Mouse (Mus musculus) limb, embryonic 15.5 days (tissue): ENCODE data around the gene Capza1. TPM values are rescaled to one million over a fixed set of nuclear protein-coding genes. Genes with fewer than 3 reads are reported as not detected.
"Not testable (repeated sequence)": the region's sequence is repeated elsewhere in the genome, so short reads cannot be mapped to it uniquely, and the experiment has no call there.

ENCODE experiments used
- ATAC-seq: fragments of 200-750 bp; cut with Nextera tagmentation; 2 replicates; pipeline ENCODE4 v1.8.0; 2017; ENCODE audit warnings: low read depth, moderate TSS enrichment; ENCODE audit not compliant: insufficient number of reproducible peaks, low FRiP score, low TSS enrichment
- H3K27ac ChIP-seq: fragments of 300-500 bp; sonication (generic); 2 replicates; pipeline ENCODE4 v1.5.1; 2015; ENCODE audit warnings: moderate library complexity, mild to moderate bottlenecking, inconsistent platforms
- H3K27me3 ChIP-seq: fragments of 300-500 bp; sonication (generic); 2 replicates; pipeline ENCODE4 v1.6.1; 2015; ENCODE audit warnings: inconsistent platforms
- H3K36me3 ChIP-seq: fragments of 300-500 bp; sonication (generic); 2 replicates; pipeline ENCODE4 v1.6.1; 2015; ENCODE audit warnings: inconsistent platforms
- H3K4me1 ChIP-seq: fragments of 300-500 bp; sonication (generic); 2 replicates; pipeline ENCODE4 v1.6.1; 2015; ENCODE audit warnings: inconsistent platforms
- H3K4me2 ChIP-seq: fragments of 300-500 bp; sonication (generic); 2 replicates; pipeline ENCODE4 v1.6.1; 2015; ENCODE audit warnings: mild to moderate bottlenecking, inconsistent platforms
- H3K4me3 ChIP-seq: fragments of 300-500 bp; sonication (generic); 2 replicates; pipeline ENCODE4 v1.5.1; 2015; ENCODE audit warnings: mild to moderate bottlenecking, inconsistent platforms
- H3K9ac ChIP-seq: fragments of 300-500 bp; sonication (generic); 2 replicates; pipeline ENCODE4 v1.6.1; 2015; ENCODE audit warnings: inconsistent platforms
- H3K9me3 ChIP-seq: fragments of 300-500 bp; sonication (generic); 2 replicates; pipeline ENCODE4 v1.6.1; 2016; ENCODE audit warnings: inconsistent platforms
- WGBS: fragments of 180-500 bp; shearing (Covaris S2); methylation state at CpG from one replicate; pipeline ENCODE4 v1.1.7; 2015; 5-methylcytosine and 5-hydroxymethylcytosine counted together
- polyA plus RNA-seq: library from polyadenylated mRNA; unstranded; fragments of >200 nt; fragmentation: Nextera tagmentation; extraction: Ambion mirVana; gene quantifications from 2 replicates; pipeline ENCODE4 v1.2.1, GENCODE M21; 2015

Capza1 gene
- polyA plus RNA-seq, 1 experiment from 2014 or later, result 194 TPM

DNA sequence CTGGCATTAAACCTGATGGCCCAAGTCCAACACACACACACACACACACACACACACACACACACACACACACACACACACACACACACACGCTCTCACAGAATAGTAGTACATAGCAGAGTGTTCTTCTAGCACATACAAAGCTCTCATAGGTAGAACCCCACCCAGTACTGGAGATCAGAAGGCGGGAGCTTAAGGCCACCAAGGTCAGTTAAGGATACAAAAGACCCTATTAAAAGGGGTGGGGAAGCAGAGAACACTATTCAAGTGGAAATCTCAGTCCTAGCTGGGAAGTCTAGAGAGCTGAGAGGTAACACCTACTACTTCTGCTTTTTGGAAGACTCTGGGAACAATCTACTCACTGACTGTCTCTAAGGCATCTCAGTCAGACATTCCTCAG, 49.0 kb downstream of the Capza1 start:
- Histone ChIP-seq H3K27me3 (no peaks in the 10 kb centered on the region), H3K27ac (no peak overlapping the region)

DNA sequence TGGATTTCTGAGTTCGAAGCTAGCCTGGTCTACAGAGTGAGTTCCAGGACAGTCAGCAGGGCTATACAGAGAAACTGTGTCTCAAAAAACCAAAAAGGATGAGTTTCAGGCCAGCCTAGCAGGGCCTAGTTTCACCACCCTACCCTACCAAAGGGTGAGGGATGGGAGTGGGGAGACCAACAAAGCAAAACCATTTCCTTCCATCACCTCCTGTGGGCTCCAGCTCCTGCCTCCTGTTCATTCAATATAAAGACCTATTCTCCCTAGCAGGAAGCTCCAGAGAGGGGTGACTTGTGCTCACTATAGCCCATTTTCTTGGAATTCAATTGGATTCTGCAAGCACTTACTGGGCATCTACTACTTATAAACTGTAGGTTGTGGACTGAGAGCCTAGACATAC, 49.6 kb downstream of the Capza1 start:
- WGBS, result 92% methylated on average over 1 of the region's 1 CpGs
- H3K36me3 ChIP-seq, result no peaks in the 10 kb centered on the region
- no peak overlapping the region for H3K27ac ChIP-seq
- H3K4me3 ChIP-seq, result no peak overlapping the region
- no peak overlapping the region for H3K9ac ChIP-seq
- H3K27me3 ChIP-seq, result no peaks in the 10 kb centered on the region
- H3K4me2 ChIP-seq, result no peak overlapping the region
- peaks cover 19% of the 10 kb centered on the region for H3K4me1 ChIP-seq
- ATAC-seq, result no peak
- H3K9me3 ChIP-seq, result no peaks in the 10 kb centered on the region

More for the DNA sequence above, 49.0 kb downstream of the Capza1 start:
- Histone ChIP-seq H3K9ac (no peak overlapping the region), H3K4me2 (no peak overlapping the region), H3K4me3 (no peak overlapping the region), H3K9me3 (no peaks in the 10 kb centered on the region), H3K4me1 (peaks cover 19% of the 10 kb centered on the region), H3K36me3 (no peaks in the 10 kb centered on the region)
- no peak for ATAC-seq
- WGBS, result 92% methylated on average over 2 of the region's 2 CpGs

DNA sequence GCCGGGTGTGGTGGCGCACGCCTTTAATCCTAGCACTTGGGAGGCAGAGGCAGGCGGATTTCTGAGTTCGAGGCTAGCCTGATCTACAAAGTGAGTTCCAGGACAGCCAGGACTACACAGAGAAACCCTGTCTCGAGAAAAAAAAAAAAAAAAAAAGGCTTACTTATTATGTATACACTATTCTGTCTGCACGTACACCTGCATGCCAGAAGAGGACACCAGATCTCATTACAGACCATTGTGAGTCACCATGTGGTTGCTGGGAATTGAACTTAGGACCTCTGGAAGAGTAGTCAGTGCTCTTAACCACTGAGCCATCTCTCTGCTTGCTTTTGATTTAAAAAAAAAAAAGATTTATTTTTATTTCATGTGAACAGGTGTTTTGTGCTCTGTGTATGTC, 51.1 kb downstream of the Capza1 start:
- ATAC-seq, H3K36me3 ChIP-seq, H3K27ac ChIP-seq, H3K27me3 ChIP-seq, H3K9me3 ChIP-seq, H3K4me2 ChIP-seq, H3K9ac ChIP-seq, H3K4me3 ChIP-seq: not testable (repeated sequence)
- 93% methylated on average over 7 of the region's 7 CpGs for WGBS
- peaks cover 13% of the 10 kb centered on the region for H3K4me1 ChIP-seq

DNA sequence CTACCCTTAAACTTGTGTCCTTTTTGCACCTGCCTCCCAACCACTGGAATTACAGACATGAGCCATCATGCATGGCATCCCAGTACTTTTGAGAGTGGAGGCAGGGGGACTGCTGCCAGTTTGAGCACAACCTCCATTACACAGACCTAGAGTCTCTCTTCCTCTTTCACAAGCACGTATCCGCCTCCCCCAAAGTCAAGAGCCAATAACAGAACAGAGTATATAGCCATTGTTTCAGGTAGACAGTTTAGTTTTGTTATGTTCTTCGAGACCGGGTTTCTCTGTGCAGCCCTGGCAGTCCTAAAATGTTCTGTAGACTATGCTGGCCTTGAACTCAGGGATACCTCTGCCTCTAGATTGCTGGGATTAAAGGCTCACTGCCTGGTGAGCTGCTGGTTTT, 52.1 kb downstream of the Capza1 start:
- Histone ChIP-seq H3K27me3 (no peaks in the 10 kb centered on the region), H3K4me1 (peaks cover 11% of the 10 kb centered on the region), H3K36me3 (no peaks in the 10 kb centered on the region), H3K9me3 (no peaks in the 10 kb centered on the region), H3K4me3 (no peak overlapping the region), H3K27ac (no peak overlapping the region), H3K9ac (no peak overlapping the region), H3K4me2 (no peak overlapping the region)
- 87% methylated on average over 4 of the region's 4 CpGs for WGBS
- no peak for ATAC-seq

DNA sequence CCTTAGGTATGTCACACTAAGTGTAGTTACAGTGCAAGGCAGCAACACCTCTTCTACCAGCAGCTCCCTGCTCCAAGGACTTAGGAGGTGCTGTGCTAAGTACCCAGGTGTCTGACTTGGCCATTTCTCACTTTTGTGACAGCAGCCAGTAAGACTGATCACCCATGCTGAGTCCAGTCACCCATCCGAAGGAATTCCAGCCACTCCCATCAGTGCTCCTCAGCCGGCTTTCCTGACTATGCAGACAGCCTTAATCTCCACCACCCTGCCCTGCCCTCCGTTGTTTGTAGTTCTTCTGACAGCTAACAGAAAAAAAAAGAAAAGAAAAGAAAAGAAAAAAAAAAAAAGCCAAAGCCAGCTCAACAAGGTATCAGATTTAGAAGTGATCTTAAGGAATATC, 52.6 kb downstream of the Capza1 start:
- no peak for ATAC-seq
- no peaks in the 10 kb centered on the region for H3K27me3 ChIP-seq
- no peak overlapping the region for H3K4me2 ChIP-seq
- no peak overlapping the region for H3K27ac ChIP-seq
- peaks cover 6% of the 10 kb centered on the region for H3K4me1 ChIP-seq
- no peak overlapping the region for H3K9ac ChIP-seq
- peaks cover 3% of the 10 kb centered on the region; the same call in 1 of the 2 replicates for H3K36me3 ChIP-seq
- no peak overlapping the region for H3K4me3 ChIP-seq
- WGBS, result 30% methylated on average over 3 of the region's 3 CpGs
- H3K9me3 ChIP-seq, result no peaks in the 10 kb centered on the region

DNA sequence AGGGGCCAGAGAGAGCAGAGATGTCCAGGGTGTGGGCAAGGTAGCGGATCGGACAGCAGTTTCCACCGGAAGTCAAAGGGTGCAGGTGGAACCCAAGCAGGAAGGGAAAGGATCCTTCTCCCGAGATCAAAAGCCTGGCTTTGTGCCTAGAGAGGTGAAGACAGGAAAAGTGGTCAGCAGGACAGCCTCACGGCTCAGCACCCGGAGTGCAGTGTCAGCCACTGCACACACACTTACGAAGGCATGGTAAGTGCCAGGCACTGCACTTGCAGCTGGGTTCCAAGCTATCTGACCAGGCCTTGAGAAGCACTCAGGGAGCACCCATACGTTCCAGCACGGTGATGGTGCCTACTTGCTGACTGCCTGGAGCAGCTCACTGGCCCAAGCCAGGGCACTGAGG, 58.8 kb downstream of the Capza1 start:
- Histone ChIP-seq H3K9me3 (no peaks in the 10 kb centered on the region), H3K27me3 (no peaks in the 10 kb centered on the region), H3K36me3 (peaks cover 45% of the 10 kb centered on the region), H3K4me2 (no peak overlapping the region), H3K9ac (no peak overlapping the region), H3K4me3 (no peak overlapping the region), H3K27ac (no peak overlapping the region), H3K4me1 (no peaks in the 10 kb centered on the region)
- WGBS, result 80% methylated on average over 9 of the region's 9 CpGs
- no peak for ATAC-seq

DNA sequence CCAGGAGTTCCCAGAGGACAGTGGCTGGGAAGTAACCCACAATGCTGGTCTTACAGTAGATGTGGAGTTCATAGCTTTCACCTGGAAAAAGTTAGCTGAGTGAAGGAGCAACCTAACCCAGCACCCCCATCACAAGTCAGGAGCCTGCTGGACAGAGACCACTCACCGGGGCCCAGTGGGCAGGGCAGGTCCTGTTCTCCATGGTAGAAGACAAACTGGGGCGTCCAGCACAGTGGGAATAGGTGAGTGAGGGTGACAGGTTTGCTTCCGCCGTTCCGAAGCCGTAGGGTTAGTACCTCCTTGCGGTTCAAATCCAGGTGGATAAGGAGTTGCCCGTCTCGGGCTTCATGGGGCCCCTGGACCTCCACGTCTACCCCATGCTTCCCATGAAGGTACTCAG, 60.0 kb downstream of the Capza1 start:
- Histone ChIP-seq H3K4me3 (no peak overlapping the region), H3K36me3 (peaks cover 58% of the 10 kb centered on the region), H3K27ac (no peak overlapping the region), H3K27me3 (no peaks in the 10 kb centered on the region), H3K4me2 (no peak overlapping the region), H3K9me3 (no peaks in the 10 kb centered on the region), H3K9ac (no peak overlapping the region), H3K4me1 (no peaks in the 10 kb centered on the region)
- ATAC-seq, result no peak
- 96% methylated on average over 10 of the region's 10 CpGs for WGBS

DNA sequence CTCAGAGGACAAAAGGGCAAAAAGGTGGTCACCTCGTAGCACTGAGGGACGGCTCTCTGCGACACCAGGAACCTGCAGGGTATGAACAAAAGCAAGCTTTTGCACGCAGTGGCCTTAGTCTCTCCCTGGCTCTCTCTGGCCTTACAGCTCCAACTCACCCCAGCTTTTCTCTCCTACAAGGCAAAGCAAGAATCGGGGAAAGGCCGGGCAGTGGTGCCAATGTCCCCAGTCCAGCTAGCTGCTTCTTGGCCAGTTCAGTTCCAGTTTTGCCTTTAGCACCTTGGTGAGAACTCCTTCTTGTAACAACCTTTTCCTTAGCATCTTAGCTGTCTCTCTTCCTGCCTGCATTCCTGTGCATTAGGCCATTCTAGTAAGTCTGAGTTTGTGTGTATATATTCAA, 62.8 kb downstream of the Capza1 start:
- no peaks in the 10 kb centered on the region for H3K27me3 ChIP-seq
- H3K9ac ChIP-seq, result no peak overlapping the region
- peaks cover 74% of the 10 kb centered on the region for H3K36me3 ChIP-seq
- WGBS, result 91% methylated on average over 6 of the region's 6 CpGs
- ATAC-seq, result no peak
- no peaks in the 10 kb centered on the region for H3K4me1 ChIP-seq
- H3K4me2 ChIP-seq, result no peak overlapping the region
- H3K4me3 ChIP-seq, result no peak overlapping the region
- no peak overlapping the region for H3K27ac ChIP-seq
- no peaks in the 10 kb centered on the region for H3K9me3 ChIP-seq

DNA sequence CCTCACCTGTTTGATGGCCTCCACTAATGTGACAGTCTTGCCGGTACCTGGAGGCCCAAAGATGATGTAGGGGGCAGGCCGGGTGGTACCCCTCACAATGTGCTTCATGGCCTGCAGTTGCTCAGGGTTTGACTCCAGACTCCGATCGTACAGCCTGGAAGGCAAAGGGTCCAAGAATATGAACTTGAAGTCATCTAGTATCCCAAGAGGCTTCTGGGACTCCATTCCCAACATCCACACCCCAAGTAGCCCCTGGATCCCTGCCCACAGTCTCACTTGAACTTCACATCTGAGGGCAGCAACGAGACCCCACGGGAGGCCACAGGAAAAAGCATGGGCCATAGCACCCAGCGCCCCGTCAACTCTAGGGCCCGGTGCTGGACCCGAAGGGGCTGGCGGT, 63.6 kb downstream of the Capza1 start:
- no peak overlapping the region for H3K27ac ChIP-seq
- no peaks in the 10 kb centered on the region for H3K9me3 ChIP-seq
- H3K4me3 ChIP-seq, result no peak overlapping the region
- no peak for ATAC-seq
- peaks cover 82% of the 10 kb centered on the region for H3K36me3 ChIP-seq
- H3K27me3 ChIP-seq, result no peaks in the 10 kb centered on the region
- no peak overlapping the region for H3K9ac ChIP-seq
- WGBS, result 91% methylated on average over 11 of the region's 11 CpGs
- H3K4me1 ChIP-seq, result peaks cover 6% of the 10 kb centered on the region
- H3K4me2 ChIP-seq, result no peak overlapping the region

DNA sequence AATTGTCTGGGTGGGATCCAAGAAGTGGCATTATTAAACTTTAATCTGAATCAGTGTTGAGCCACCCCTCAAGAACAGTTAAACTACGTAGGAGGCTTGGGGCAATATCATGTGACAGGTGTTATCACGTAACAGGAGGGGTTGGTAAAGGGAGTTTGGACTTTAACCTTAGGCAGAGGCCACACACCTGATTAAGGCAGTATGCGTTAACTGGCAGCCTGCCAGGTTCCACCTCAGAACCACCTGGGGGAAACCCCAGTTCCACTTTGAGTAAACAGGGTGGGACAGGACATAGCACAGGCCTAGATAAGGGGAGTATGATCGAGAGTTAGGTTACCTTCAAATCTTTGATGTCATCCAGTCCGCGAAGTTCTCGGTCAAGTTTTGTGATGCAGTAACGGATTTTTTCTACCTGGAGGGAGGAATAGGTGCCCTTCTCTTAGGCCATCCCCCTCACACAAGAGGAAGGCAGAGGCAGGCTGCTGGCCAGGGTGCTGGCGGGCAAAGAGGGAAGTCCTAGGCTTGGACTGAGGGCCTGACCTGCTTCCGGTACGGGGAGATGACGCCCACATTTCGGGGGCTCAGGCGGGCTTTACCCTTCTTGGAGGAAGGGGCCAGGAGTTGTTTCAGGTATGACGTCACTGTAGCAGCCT, 67.7 kb downstream of the Capza1 start:
- ATAC-seq, result no peak
- Histone ChIP-seq H3K27ac (0 out of 2 replicates have a peak overlapping the region, but pooled peaks have one; percentile 83), H3K36me3 (peaks cover 70% of the 10 kb centered on the region), H3K4me3 (no peak overlapping the region), H3K9me3 (no peaks in the 10 kb centered on the region), H3K4me2 (no peak overlapping the region), H3K4me1 (peaks cover 47% of the 10 kb centered on the region), H3K9ac (no peak overlapping the region), H3K27me3 (no peaks in the 10 kb centered on the region)
- WGBS, result 66% methylated on average over 15 of the region's 15 CpGs

DNA sequence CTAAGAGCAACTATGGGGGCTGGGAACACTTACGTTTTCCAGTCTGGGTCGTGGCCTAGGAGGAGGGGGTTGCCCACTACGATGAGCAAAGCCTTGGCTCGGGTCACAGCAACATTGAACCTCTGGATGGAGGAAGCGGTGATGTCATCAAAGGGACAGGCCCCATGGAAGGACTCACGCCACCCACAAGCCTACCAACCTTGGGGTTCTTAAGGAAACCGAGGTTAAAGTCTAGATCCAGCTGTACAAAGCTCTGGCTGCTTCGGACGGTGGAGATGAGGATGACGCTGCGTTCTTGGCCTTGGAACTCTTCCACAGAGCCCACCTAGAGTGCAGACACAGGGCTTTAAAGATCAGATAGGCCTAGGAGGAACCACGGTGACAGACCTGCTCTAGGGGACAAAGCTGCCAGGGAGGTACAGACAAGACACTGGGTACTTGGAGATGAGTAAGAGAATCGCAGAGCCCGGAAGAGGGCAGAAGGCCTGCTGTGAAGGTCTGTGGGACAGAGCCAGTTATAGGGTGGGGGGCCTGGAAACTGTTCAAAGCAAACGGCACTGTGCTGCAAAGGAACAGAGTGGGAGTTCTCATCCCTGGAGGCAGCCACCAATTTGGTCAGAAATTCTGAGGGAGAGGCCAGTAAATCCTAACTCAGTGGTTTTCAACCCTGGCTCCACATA, 68.5 kb downstream of the Capza1 start:
- Histone ChIP-seq H3K27ac (peak overlapping the region; percentile 83), H3K4me1 (peaks cover 55% of the 10 kb centered on the region), H3K4me3 (no peak overlapping the region), H3K9ac (no peak overlapping the region), H3K36me3 (peaks cover 62% of the 10 kb centered on the region), H3K9me3 (no peaks in the 10 kb centered on the region), H3K4me2 (no peak overlapping the region), H3K27me3 (no peaks in the 10 kb centered on the region)
- no peak for ATAC-seq
- 58% methylated on average over 15 of the region's 15 CpGs for WGBS

DNA sequence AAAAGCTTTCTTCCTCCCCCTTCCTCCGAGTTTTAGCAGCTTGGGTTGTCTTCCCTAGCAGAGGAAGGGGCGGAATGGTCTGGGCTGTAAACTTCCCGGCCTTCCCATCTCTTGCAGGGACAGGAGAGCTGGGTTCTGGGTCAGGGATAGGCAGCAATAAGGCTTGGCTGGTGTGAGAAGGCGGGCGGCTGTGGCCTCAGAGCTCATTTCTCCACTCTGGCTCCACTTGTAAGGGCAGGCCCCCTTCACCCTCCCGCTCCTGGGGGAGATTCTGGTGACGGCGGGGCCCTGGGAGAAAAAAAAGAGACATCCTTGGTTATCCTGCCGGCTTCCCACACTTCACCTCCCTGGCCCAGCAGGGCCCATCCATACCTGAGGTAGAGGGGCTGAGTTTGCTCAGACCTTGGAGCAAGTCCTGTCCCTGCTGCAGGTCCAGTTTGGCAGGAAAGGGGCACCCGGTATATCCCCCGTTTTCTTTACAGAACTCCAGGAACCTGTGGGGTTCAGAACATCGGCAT, 69.3 kb downstream of the Capza1 start:
- Histone ChIP-seq H3K4me3 (no peak overlapping the region), H3K36me3 (peaks cover 54% of the 10 kb centered on the region), H3K27me3 (no peaks in the 10 kb centered on the region), H3K9ac (no peak overlapping the region), H3K4me2 (no peak overlapping the region), H3K9me3 (no peaks in the 10 kb centered on the region), H3K27ac (peak overlapping the region; percentile 83), H3K4me1 (peaks cover 63% of the 10 kb centered on the region)
- WGBS, result 45% methylated on average over 12 of the region's 12 CpGs
- no peak for ATAC-seq
